Mouse (Mus musculus) limb, embryonic 11.5 days (tissue): Measurements from ENCODE around the gene Rassf5. TPM values are rescaled to one million over a fixed set of nuclear protein-coding genes. Genes with fewer than 3 reads are reported as not detected.

Experiments
- ATAC-seq: fragments of 200-750 bp; cut with Nextera tagmentation; 2 replicates; pipeline ENCODE4 v1.8.0; 2017; ENCODE audit warnings: low read depth; ENCODE audit not compliant: insufficient number of reproducible peaks, low FRiP score, low TSS enrichment
- DNase-seq: peaks from one replicate; pipeline ENCODE4 v3.0.0-alpha.2; 2015; ENCODE audit warnings: low spot score
- H3K27ac ChIP-seq: fragments of 300-500 bp; sonication (generic); replicated peaks from 2 replicates; pipeline ENCODE4 v1.5.1; 2014; ENCODE audit warnings: low read depth, mild to moderate bottlenecking, low read length
- H3K27me3 ChIP-seq: fragments of 300-500 bp; sonication (generic); 2 replicates; pipeline ENCODE4 v1.6.1; 2014; ENCODE audit warnings: mild to moderate bottlenecking, low read length, mixed read lengths; ENCODE audit not compliant: control insufficient read depth, insufficient read depth
- H3K36me3 ChIP-seq: fragments of 300-500 bp; sonication (generic); 2 replicates; pipeline ENCODE4 v1.6.1; 2014; ENCODE audit warnings: mild to moderate bottlenecking, low read length, moderate library complexity, mixed read lengths; ENCODE audit not compliant: control insufficient read depth, insufficient read depth
- H3K4me1 ChIP-seq: fragments of 300-500 bp; sonication (generic); 2 replicates; pipeline ENCODE4 v1.6.1; 2014; ENCODE audit warnings: low read length, mixed read lengths; ENCODE audit not compliant: control insufficient read depth, insufficient read depth
- H3K4me2 ChIP-seq: fragments of 300-500 bp; sonication (generic); 2 replicates; pipeline ENCODE4 v1.6.1; 2014; ENCODE audit warnings: low read depth, mild to moderate bottlenecking, moderate library complexity; ENCODE audit not compliant: severe bottlenecking
- H3K4me3 ChIP-seq: fragments of 300-500 bp; sonication (generic); 2 replicates; pipeline ENCODE4 v1.5.1; 2014; ENCODE audit warnings: low read depth, low read length
- H3K9ac ChIP-seq: fragments of 300-500 bp; sonication (generic); 2 replicates; pipeline ENCODE4 v1.6.1; 2014; ENCODE audit warnings: mild to moderate bottlenecking, low read length
- H3K9me3 ChIP-seq: fragments of 300-500 bp; sonication (generic); 2 replicates; pipeline ENCODE4 v1.6.1; 2016; ENCODE audit warnings: low read length; ENCODE audit not compliant: control insufficient read depth
- WGBS: fragments of 180-500 bp; shearing (Covaris S2); extraction: QIAGEN DNeasy Blood & Tissue Kit; methylation state at CpG from one replicate; pipeline ENCODE4 v1.1.7; 2014; 5-methylcytosine and 5-hydroxymethylcytosine counted together
- polyA plus RNA-seq: library from polyadenylated mRNA; unstranded; fragments of >200 nt; fragmentation: Nextera tagmentation; extraction: Ambion mirVana; gene quantifications from 2 replicates; pipeline ENCODE4 v1.2.1, GENCODE M21; 2014

The Rassf5 gene
- polyA plus RNA-seq, 1 experiment from 2014 or later: 1.2 TPM

DNA sequence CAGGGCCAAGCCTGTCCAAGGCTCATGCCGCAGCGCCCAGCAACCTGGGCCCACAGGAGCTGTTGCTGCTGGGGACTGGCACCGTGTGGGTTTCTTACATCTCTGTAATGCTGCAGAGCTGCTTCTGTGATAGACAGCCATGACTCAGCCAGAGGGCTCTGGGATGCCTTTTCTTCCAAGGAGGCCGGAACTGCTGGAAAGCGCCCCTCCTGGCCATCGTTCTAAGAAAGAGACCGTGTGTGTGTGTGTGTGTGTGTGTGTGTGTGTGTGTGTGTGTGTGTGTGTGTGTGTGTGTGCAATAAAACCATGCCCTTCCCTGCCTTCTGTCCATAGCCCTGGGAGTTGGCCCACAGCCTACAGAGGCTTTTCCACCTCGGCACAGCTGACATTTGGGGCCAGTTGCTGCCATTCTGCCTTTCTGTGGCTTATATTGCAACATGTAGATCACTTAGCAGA is 35.1 kb downstream of the Rassf5 start:
- Histone ChIP-seq H3K27ac (no peak overlapping the region), H3K9me3 (no peaks in the 10 kb centered on the region), H3K4me1 (no peaks in the 10 kb centered on the region), H3K27me3 (no peaks in the 10 kb centered on the region), H3K4me2 (no peak overlapping the region), H3K36me3 (no peaks in the 10 kb centered on the region), H3K9ac (no peak overlapping the region), H3K4me3 (no peak overlapping the region)
- no peak for DNase-seq
- ATAC-seq: no peak
- 82% methylated on average over 8 of the region's 8 CpGs for WGBS

GRCm38 (mm10) chr1:131208800-131209199 is 36.3 kb downstream of the Rassf5 start:
- H3K27me3 ChIP-seq: no peaks in the 10 kb centered on the region
- DNase-seq (no peak), ATAC-seq (no peak)
- WGBS: 90% methylated on average over 6 of the region's 6 CpGs
- no peak overlapping the region for H3K4me2 ChIP-seq
- no peak overlapping the region for H3K4me3 ChIP-seq
- no peaks in the 10 kb centered on the region for H3K36me3 ChIP-seq
- H3K4me1 ChIP-seq: no peaks in the 10 kb centered on the region
- no peaks in the 10 kb centered on the region for H3K9me3 ChIP-seq
- H3K9ac ChIP-seq: no peak overlapping the region
- no peak overlapping the region for H3K27ac ChIP-seq

GRCm38 (mm10) chr1:131208081-131208480 is 37.0 kb downstream of the Rassf5 start:
- H3K4me1 ChIP-seq: no peaks in the 10 kb centered on the region
- ATAC-seq (no peak), DNase-seq (no peak)
- H3K9me3 ChIP-seq: no peaks in the 10 kb centered on the region
- H3K27ac ChIP-seq: no peak overlapping the region
- no peak overlapping the region for H3K9ac ChIP-seq
- H3K27me3 ChIP-seq: no peaks in the 10 kb centered on the region
- H3K4me2 ChIP-seq: no peak overlapping the region
- 88% methylated on average over 5 of the region's 5 CpGs for WGBS
- H3K4me3 ChIP-seq: no peak overlapping the region
- H3K36me3 ChIP-seq: no peaks in the 10 kb centered on the region

DNA sequence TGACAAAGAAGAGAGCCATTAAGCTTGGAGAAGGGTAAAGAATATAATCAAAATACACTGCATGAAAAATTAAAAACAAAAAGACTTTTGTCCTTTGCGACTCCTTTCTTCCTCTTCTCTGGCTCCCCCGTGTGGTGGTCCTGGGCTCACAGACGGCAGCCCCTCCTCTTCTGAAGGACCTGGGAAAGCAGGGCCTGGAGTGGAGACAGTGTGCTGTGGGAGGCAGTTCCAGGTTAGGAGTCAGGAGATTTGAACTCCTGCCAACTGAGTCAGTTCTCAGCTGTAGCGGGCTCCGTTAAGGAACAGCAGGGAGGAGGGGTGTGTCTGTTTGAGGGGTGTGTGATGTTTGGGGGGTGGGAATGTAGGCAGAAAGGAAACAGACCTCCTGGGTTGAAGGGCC is 37.5 kb downstream of the Rassf5 start:
- DNase-seq (peak; percentile 82), ATAC-seq (0 out of 2 replicates have a peak, but pooled peaks have one; percentile 17)
- no peaks in the 10 kb centered on the region for H3K9me3 ChIP-seq
- H3K27me3 ChIP-seq: no peaks in the 10 kb centered on the region
- no peak overlapping the region for H3K27ac ChIP-seq
- H3K4me2 ChIP-seq: no peak overlapping the region
- no peaks in the 10 kb centered on the region for H3K36me3 ChIP-seq
- no peak overlapping the region for H3K4me3 ChIP-seq
- H3K4me1 ChIP-seq: no peaks in the 10 kb centered on the region
- no peak overlapping the region for H3K9ac ChIP-seq
- 7% methylated on average over 5 of the region's 5 CpGs for WGBS

DNA sequence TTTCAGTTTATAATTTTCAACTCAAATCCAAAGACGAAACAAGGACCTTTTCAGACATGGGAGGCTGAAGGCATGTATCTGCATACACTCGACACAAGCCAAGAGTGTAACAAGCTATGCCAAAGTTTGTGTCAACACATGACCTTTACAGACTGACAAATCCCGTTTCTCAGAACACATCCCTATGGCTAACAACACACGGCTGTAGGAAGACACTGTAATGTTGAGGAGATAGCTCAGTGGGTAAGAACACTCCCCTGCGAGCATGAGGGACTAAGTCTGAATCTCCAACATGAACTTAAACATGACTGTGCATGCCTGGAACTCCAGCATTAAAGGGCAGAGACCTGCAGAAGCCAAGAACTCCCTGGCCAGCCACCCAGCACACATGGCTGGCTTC is 38.7 kb downstream of the Rassf5 start:
- Histone ChIP-seq H3K27ac (no peak overlapping the region), H3K9me3 (no peaks in the 10 kb centered on the region), H3K4me2 (no peak overlapping the region), H3K9ac (no peak overlapping the region), H3K4me3 (no peak overlapping the region), H3K27me3 (no peaks in the 10 kb centered on the region), H3K4me1 (no peaks in the 10 kb centered on the region), H3K36me3 (no peaks in the 10 kb centered on the region)
- no peak for ATAC-seq
- 85% methylated on average over 5 of the region's 5 CpGs for WGBS
- DNase-seq: no peak

DNA sequence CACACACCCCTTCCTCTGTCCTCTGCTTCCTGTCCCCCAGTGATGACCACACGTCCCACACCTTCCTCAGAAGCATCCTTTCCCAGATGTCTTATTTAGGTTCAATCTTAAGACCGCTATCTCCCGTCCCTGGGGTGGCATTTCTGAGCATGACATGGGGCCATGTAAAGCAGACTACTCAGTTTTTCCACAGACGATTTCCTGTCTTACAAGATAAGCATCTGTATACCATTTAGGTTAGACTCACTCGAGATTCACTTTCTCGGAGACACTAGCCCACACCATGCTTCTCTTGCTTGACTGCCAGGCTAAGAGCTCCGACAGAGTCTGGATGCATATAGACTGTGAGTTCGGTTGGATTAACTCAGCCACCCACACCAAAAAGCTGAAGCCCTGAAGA is 40.6 kb downstream of the Rassf5 start:
- H3K4me2 ChIP-seq: no peak overlapping the region
- H3K36me3 ChIP-seq: no peaks in the 10 kb centered on the region
- H3K9me3 ChIP-seq: no peaks in the 10 kb centered on the region
- DNase-seq (no peak), ATAC-seq (no peak)
- no peak overlapping the region for H3K9ac ChIP-seq
- H3K27ac ChIP-seq: no peak overlapping the region
- no peak overlapping the region for H3K4me3 ChIP-seq
- no peaks in the 10 kb centered on the region for H3K27me3 ChIP-seq
- 83% methylated on average over 8 of the region's 8 CpGs for WGBS
- H3K4me1 ChIP-seq: no peaks in the 10 kb centered on the region; the same call in none of the 2 replicates

- no peaks in the 10 kb centered on the region for H3K27me3 ChIP-seq
- no peak overlapping the region for H3K4me2 ChIP-seq
- peaks cover 5% of the 10 kb centered on the region for H3K4me1 ChIP-seq
- DNase-seq (no peak), ATAC-seq (no peak)
- H3K36me3 ChIP-seq: no peaks in the 10 kb centered on the region
- no peak overlapping the region for H3K4me3 ChIP-seq
- no peak overlapping the region for H3K9ac ChIP-seq
- H3K9me3 ChIP-seq: no peaks in the 10 kb centered on the region
- no peak overlapping the region for H3K27ac ChIP-seq
- WGBS: 85% methylated on average over 4 of the region's 4 CpGs
Measured at GRCm38 (mm10) chr1:131201391-131201790, 43.7 kb downstream of the Rassf5 start.

GRCm38 (mm10) chr1:131200588-131200987 is 44.5 kb downstream of the Rassf5 start:
- H3K9me3 ChIP-seq: no peaks in the 10 kb centered on the region
- WGBS: 58% methylated on average over 10 of the region's 10 CpGs
- DNase-seq (no peak), ATAC-seq (no peak)
- H3K4me3 ChIP-seq: no peak overlapping the region
- no peak overlapping the region for H3K27ac ChIP-seq
- H3K4me1 ChIP-seq: peaks cover 5% of the 10 kb centered on the region
- H3K27me3 ChIP-seq: no peaks in the 10 kb centered on the region
- no peak overlapping the region for H3K9ac ChIP-seq
- no peaks in the 10 kb centered on the region for H3K36me3 ChIP-seq
- H3K4me2 ChIP-seq: no peak overlapping the region

- Histone ChIP-seq H3K27me3 (no peaks in the 10 kb centered on the region), H3K4me2 (no peak overlapping the region), H3K27ac (no peak overlapping the region), H3K4me3 (no peak overlapping the region), H3K9me3 (no peaks in the 10 kb centered on the region), H3K9ac (no peak overlapping the region), H3K36me3 (no peaks in the 10 kb centered on the region), H3K4me1 (peaks cover 5% of the 10 kb centered on the region)
- WGBS: 65% methylated on average over 12 of the region's 12 CpGs
- no peak for ATAC-seq
- DNase-seq: no peak
Measured at GRCm38 (mm10) chr1:131199976-131200375, 45.1 kb downstream of the Rassf5 start.
